Mouse (Mus musculus) R1 (cell line): ENCODE data around the gene Lbhd1.

ENCODE experiments used
- DNase-seq: peaks from one replicate; pipeline ENCODE4 v3.0.0-alpha.2; 2018; ENCODE audit warnings: low read depth, low spot score

The Lbhd1 gene

DNA sequence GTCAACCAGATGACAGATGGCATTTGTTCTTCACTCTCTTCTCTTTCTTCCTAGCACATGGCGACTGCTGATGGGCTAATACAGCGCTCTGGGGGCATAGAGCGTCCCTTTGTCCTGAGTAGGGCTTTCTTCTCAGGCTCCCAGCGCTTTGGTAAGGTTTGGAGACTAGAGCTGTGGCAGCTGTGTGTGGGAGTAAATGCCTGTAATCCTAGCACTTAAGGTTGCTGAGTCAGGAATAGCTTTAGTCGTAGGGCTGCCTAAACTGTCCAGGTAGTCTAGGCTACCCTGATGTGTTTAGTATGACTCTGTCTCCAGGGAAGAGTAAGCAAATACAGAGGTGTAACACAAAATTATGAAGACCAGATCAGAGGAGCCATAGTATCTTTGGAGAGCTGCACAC lies 28.3 kb downstream of the Lbhd1 start:
- DNase-seq, result no peak

DNA sequence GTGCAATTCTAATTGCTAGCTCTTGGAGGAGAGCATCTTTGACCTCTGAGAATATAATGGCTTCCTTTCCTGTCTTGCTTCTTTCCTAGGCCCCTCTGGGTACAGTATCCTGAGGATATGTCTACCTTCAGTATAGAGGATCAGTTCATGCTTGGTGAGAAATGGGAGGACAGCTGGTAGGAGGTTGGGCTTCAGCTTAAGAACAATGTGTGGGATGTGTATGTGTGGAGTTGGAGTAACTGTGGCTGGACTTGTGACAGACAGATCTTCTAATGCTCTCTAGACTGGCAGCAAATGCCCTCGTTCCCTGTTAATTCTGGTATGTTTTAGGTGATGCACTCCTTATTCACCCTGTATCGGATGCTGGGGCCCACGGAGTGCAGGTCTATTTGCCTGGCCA lies 30.7 kb downstream of the Lbhd1 start:
- no peak for DNase-seq

DNA sequence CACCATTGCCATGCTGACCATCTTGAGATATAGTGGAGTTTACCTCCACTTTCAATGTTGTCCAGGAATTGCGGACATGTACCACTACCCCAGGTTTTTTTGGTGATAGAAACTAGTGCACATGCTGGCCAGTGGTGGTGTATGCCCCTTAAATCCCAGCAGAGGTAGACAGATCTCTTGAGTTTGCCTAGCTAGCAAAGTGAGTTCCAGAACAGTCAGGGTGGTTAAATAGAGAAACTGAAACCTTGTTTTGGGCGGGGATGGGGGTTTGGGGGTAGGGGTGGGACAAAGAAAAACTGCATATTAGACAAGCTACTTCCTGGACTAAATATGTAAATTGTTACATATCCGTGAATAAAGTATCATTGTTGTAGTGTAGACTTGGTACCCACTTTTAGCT lies 35.5 kb downstream of the Lbhd1 start:
- DNase-seq, result no peak

DNA sequence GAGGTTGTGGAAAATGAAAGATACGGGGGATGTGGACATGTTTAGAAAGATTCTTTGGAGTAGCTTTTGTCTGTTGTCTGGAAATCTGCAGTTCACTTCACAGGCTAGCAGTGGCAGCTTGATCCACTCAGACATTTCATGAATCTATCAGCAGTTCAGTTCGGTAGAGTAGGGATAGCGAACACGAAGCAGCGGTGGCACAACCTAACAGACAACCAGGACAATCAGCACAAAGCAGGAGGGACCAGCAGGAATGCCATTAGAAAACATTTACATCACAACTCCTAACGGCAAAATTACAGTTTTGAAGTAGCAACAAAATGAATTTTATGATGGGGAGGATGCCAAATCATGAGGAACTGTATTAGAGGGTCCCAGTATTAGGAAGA lies 36.1 kb downstream of the Lbhd1 start:
- no peak for DNase-seq

- peak; percentile 94 for DNase-seq
Measured at GRCm38 (mm10) chr19:8920073-8920736, 36.7 kb downstream of the Lbhd1 start, which contains the start of gene B3gat3. Gene B3gat3 (plus strand): TSS chr19:8920374.

- peak; percentile 76 for DNase-seq
Measured at GRCm38 (mm10) chr19:8920836-8921291, 37.3 kb downstream of the Lbhd1 start.

DNA sequence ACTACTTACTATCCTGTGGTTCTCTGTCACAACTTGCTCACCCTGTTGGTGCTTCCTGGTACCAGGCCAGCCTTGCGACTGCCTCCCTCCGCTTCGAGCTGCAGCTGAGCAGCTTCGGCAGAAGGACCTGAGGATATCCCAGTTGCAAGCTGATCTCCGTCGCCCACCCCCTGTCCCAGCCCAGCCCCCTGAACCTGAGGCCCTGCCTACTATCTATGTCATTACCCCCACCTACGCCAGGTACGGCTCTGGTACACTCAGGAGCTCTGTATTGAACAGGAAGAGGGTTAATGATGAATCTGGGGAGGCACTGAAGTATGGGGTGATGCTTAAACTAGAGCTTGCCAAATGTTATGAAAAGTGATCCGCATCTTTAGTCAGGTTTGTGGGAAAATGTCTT lies 38.2 kb downstream of the Lbhd1 start:
- no peak for DNase-seq

- DNase-seq, result no peak
Measured at GRCm38 (mm10) chr19:8926766-8927165, 43.2 kb downstream of the Lbhd1 start.

GRCm38 (mm10) chr19:8927891-8928525 lies 44.5 kb downstream of the Lbhd1 start:
- DNase-seq, result no peak

DNA sequence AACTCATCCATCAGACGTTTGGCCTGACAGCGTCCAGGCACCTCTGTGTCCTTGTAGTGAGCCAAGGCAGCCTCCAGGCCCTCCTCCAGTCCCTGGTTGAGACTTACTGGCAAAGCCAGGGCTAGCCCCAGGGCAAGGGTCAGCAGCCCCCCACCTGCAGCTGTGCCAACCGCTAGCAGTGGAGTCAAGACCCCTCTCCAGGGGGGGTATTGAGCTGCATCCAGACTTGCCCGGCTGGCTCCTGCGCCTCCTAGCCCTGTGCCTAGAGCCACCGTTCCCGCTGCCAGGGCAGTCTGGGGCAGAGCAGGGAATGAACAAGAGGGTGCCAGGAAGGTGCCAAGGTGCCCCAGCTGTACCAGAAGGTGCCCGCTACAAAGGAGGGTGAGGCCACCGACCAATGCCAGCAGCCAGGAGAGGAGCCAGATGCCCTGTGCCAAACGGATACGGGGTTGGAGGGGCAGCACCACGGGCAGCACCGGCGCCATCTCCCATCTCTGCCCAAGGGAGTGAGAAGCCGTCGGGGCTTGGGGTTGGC lies 45.2 kb downstream of the Lbhd1 start:
- DNase-seq, result no peak

DNA sequence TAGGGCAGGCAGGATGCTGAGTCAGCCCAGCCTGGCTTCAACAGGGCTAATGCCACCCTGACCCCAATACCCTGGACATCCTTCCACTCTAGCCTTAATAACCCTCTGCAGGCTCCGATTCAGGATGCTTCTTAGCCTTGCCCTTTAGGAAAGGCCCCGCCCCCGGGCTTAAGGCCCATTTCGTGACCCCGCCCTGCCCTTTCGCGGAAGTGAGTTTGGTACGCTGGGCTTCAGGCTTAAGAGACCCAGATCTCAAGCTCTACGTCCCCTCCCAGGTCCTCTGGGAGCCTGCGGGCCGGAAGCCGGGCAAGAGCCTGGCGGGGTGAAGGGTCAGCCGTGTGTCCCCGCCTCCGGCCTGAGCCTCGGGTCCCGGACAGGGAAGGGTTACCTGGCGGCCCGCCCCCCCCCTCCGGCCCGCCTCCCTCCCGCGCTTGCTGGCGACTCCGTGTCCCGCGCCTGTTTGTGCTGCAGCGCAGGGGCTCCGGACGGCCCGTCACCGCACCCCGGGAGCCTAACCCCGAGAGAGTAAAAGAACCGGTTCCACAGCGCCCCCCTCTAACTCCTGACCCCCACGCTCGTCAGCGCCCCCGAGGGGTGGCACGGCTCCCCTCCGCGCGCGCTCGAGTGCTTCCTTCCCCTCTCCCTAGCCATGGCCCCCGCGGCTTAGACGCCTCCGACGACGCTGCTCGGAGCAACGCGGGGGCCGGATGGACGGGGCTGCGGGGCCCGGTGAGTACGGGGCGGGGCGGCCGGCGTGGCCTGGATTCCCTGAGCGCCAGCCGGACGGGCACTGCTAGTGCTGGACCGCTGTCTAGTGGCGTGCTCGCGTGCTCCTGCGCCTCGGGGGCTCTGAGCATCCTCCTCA lies 45.9 kb downstream of the Lbhd1 start, which contains the start of the genes Rom1 and Eml3:
Gene Rom1, minus strand, starts transcription at position 133 of the 865 bp plus-strand sequence.
Gene Eml3, plus strand, starts transcription at position 329 of the 865 bp plus-strand sequence.
- peak; percentile 93 for DNase-seq

DNA sequence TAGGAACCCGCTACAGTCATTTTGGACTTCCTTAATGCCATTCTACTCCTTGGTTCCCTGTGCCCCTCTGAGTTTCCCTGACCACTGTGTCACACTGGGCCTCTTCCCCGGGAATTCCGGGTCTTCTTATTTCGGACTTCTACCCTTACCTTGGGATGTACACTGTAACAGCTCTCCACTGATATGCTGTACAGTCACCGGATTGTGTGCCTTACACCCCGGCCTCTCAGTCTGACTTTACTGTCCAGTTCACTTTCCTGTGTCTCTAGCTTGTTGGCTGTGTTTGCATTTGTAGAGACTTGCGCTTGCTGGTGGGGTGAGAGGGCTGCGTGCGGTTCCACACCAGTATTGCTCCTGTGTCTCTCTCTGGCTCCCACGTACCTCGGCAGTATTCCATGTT lies 46.6 kb downstream of the Lbhd1 start:
- no peak for DNase-seq

DNA sequence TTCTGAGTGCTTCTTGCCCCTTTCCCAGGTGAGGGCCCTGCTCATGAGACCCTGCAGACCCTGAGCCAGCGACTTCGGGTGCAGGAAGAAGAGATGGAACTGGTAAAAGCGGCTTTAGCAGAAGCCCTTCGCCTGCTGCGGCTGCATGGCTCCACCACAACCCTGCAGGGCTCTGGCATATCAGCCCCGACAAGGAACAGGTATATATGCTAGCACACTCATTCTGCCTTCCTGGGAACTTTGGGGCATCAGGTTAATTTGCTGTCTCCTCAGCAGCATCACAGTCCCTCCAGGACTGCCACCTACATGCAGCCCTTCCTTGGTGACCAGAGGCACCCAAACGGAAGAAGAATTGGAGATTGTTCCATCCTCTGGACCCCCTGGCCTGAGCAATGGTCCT lies 47.2 kb downstream of the Lbhd1 start:
- DNase-seq, result no peak

GRCm38 (mm10) chr19:8936736-8937135 lies 53.2 kb downstream of the Lbhd1 start:
- no peak for DNase-seq

- peak; percentile 42 for DNase-seq
Measured at GRCm38 (mm10) chr19:8940526-8941133, 57.1 kb downstream of the Lbhd1 start.

- no peak for DNase-seq
Measured at GRCm38 (mm10) chr19:8941136-8941514, 57.6 kb downstream of the Lbhd1 start.

- peak; percentile 97 for DNase-seq
Measured at GRCm38 (mm10) chr19:8941515-8942217, 58.1 kb downstream of the Lbhd1 start, which contains the start of gene Mta2. Gene Mta2 (plus strand): TSS chr19:8941875.
